Mouse (Mus musculus): ENCODE measurements around the gene Dync1li2. TPM values are rescaled to one million over a fixed set of nuclear protein-coding genes. Genes with fewer than 3 reads are reported as not detected.

The Dync1li2 gene
- total RNA-seq (2023), result 77.2 TPM

GRCm38 (mm10) chr8:104442299-104443124, at the start of gene Dync1li2:
TSS of gene Dync1li2 (minus strand) at chr8:104443047.

GRCm38 (mm10) chr8:104395703-104396357, 47.0 kb downstream of the Dync1li2 start, which contains the start of gene Cmtm4:
TSS of gene Cmtm4 (minus strand) at chr8:104395807.

Other genes starting within 250 kb of the Dync1li2 start
- gene Tk2, start 194.5 kb downstream of the Dync1li2 start, total RNA-seq (2023), result 71.7 TPM
- 42.5 TPM for gene Cklf, start 192.2 kb downstream of the Dync1li2 start, total RNA-seq (2023)
- gene Cmtm2a, start 149.9 kb downstream of the Dync1li2 start, total RNA-seq (2023), result not detected
- not detected for gene Gm45711, start 133.0 kb downstream of the Dync1li2 start, total RNA-seq (2023)
- not detected for gene Cmtm1, start 132.9 kb downstream of the Dync1li2 start, total RNA-seq (2023)
- not detected for gene Gm11020, start 121.5 kb downstream of the Dync1li2 start, total RNA-seq (2023)
- not detected for gene Cmtm2b, start 120.8 kb downstream of the Dync1li2 start, total RNA-seq (2023)
- 14.6 TPM for gene Cmtm3, start 103.6 kb downstream of the Dync1li2 start, total RNA-seq (2023)
- gene Cmtm4, start 47.2 kb downstream of the Dync1li2 start, total RNA-seq (2023), result 2.8 TPM
- gene Terb1, start 66.9 kb upstream of the Dync1li2 start, total RNA-seq (2023), result 0.21 TPM
- gene Nae1, start 91.6 kb upstream of the Dync1li2 start, total RNA-seq (2023), result 44.5 TPM
- gene Car7, start 91.6 kb upstream of the Dync1li2 start, total RNA-seq (2023), result 1.5 TPM
- 10.8 TPM for gene Pdp2, start 148.4 kb upstream of the Dync1li2 start, total RNA-seq (2023)
- gene Cdh16, start 181.3 kb upstream of the Dync1li2 start, total RNA-seq (2023), result not detected
- 36.6 TPM for gene Rrad, start 188.3 kb upstream of the Dync1li2 start, total RNA-seq (2023)
- 27.4 TPM for gene Ciao2b, start 198.9 kb upstream of the Dync1li2 start, total RNA-seq (2023)

Data from CD4-positive naive resting alpha-beta T cell, adult 57 days (primary cell).